Mouse (Mus musculus) brown adipose tissue, adult 24 weeks (tissue): ENCODE measurements around the gene Galnt18. TPM values are rescaled to one million over a fixed set of nuclear protein-coding genes. Genes with fewer than 3 reads are reported as not detected.

Experiments used
- H3K27ac ChIP-seq: fragments of 200-500 bp; replicated peaks from 2 replicates; pipeline ENCODE4 v1.5.1; 2012; ENCODE audit warnings: low read depth, mild to moderate bottlenecking, low read length
- H3K4me1 ChIP-seq: fragments of 200-500 bp; 2 replicates; pipeline ENCODE4 v1.6.1; 2012; ENCODE audit warnings: low read length, mixed read lengths; ENCODE audit not compliant: control insufficient read depth, insufficient read depth, insufficient read length
- H3K4me3 ChIP-seq: fragments of 200-500 bp; 2 replicates; pipeline ENCODE4 v1.5.1; 2012; ENCODE audit warnings: low read depth, mild to moderate bottlenecking, low read length, moderate library complexity; ENCODE audit not compliant: insufficient read depth
- polyA plus RNA-seq: library from polyadenylated mRNA; stranded (reverse); fragments of >200 nt; gene quantifications from 2 replicates; pipeline ENCODE4 v1.2.4, GENCODE M21; 2012; ENCODE audit not compliant: missing spikeins, insufficient read depth, insufficient read length

Gene Galnt18
- polyA plus RNA-seq, 1 experiment, result 7.7 TPM

GRCm38 (mm10) chr7:111491566-111491965 lies 288.2 kb downstream of the Galnt18 start:
- Histone ChIP-seq H3K4me1 (no peaks in the 10 kb centered on the region), H3K4me3 (no peak overlapping the region), H3K27ac (no peak overlapping the region)

- no peak overlapping the region for H3K27ac ChIP-seq
- H3K4me3 ChIP-seq, result no peak overlapping the region
Measured at GRCm38 (mm10) chr7:111486811-111487333, 292.9 kb downstream of the Galnt18 start.

GRCm38 (mm10) chr7:111483896-111484295 lies 295.9 kb downstream of the Galnt18 start:
- no peak overlapping the region for H3K27ac ChIP-seq

More at GRCm38 (mm10) chr7:111486811-111487333, 292.9 kb downstream of the Galnt18 start:
- H3K4me1 ChIP-seq, result no peaks in the 10 kb centered on the region

GRCm38 (mm10) chr7:111483321-111483720 lies 296.5 kb downstream of the Galnt18 start:
- Histone ChIP-seq H3K27ac (no peak overlapping the region), H3K4me3 (no peak overlapping the region), H3K4me1 (no peaks in the 10 kb centered on the region)

More at GRCm38 (mm10) chr7:111483896-111484295, 295.9 kb downstream of the Galnt18 start:
- Histone ChIP-seq H3K4me1 (no peaks in the 10 kb centered on the region), H3K4me3 (no peak overlapping the region)

GRCm38 (mm10) chr7:111467715-111468114 lies 312.1 kb downstream of the Galnt18 start:
- H3K27ac ChIP-seq, result no peak overlapping the region
- H3K4me1 ChIP-seq, result no peaks in the 10 kb centered on the region
- no peak overlapping the region for H3K4me3 ChIP-seq

- H3K27ac ChIP-seq, result no peak overlapping the region
- no peak overlapping the region for H3K4me3 ChIP-seq
Measured at GRCm38 (mm10) chr7:111466720-111467119, 313.1 kb downstream of the Galnt18 start.

GRCm38 (mm10) chr7:111466121-111466520 lies 313.7 kb downstream of the Galnt18 start:
- no peak overlapping the region for H3K4me3 ChIP-seq
- no peaks in the 10 kb centered on the region for H3K4me1 ChIP-seq
- H3K27ac ChIP-seq, result no peak overlapping the region

More at GRCm38 (mm10) chr7:111466720-111467119, 313.1 kb downstream of the Galnt18 start:
- no peaks in the 10 kb centered on the region for H3K4me1 ChIP-seq

GRCm38 (mm10) chr7:111459716-111460115 lies 320.1 kb downstream of the Galnt18 start:
- Histone ChIP-seq H3K4me1 (peaks cover 2% of the 10 kb centered on the region; the same call in 1 of the 2 replicates), H3K27ac (no peak overlapping the region), H3K4me3 (no peak overlapping the region)

GRCm38 (mm10) chr7:111456007-111456406 lies 323.8 kb downstream of the Galnt18 start:
- Histone ChIP-seq H3K4me1 (peaks cover 2% of the 10 kb centered on the region; the same call in 1 of the 2 replicates), H3K4me3 (no peak overlapping the region), H3K27ac (no peak overlapping the region)

- Histone ChIP-seq H3K4me1 (peaks cover 2% of the 10 kb centered on the region; the same call in 1 of the 2 replicates), H3K27ac (no peak overlapping the region), H3K4me3 (no peak overlapping the region)
Measured at GRCm38 (mm10) chr7:111455541-111455940, 324.2 kb downstream of the Galnt18 start.

- Histone ChIP-seq H3K27ac (no peak overlapping the region), H3K4me3 (no peak overlapping the region), H3K4me1 (peaks cover 2% of the 10 kb centered on the region; the same call in 1 of the 2 replicates)
Measured at GRCm38 (mm10) chr7:111452000-111452399, 327.8 kb downstream of the Galnt18 start.

GRCm38 (mm10) chr7:111450286-111451095 lies 329.3 kb downstream of the Galnt18 start:
- Histone ChIP-seq H3K4me3 (no peak overlapping the region), H3K4me1 (no peaks in the 10 kb centered on the region), H3K27ac (no peak overlapping the region)

- H3K27ac ChIP-seq, result no peak overlapping the region
Measured at GRCm38 (mm10) chr7:111433173-111433572, 346.6 kb downstream of the Galnt18 start.

GRCm38 (mm10) chr7:111427392-111427791 lies 352.4 kb downstream of the Galnt18 start:
- Histone ChIP-seq H3K4me1 (no peaks in the 10 kb centered on the region), H3K4me3 (no peak overlapping the region), H3K27ac (no peak overlapping the region)

More at GRCm38 (mm10) chr7:111433173-111433572, 346.6 kb downstream of the Galnt18 start:
- Histone ChIP-seq H3K4me1 (no peaks in the 10 kb centered on the region), H3K4me3 (no peak overlapping the region)
